Mouse (Mus musculus): ENCODE results near the gene Dlg2.

Gene Dlg2

DNA sequence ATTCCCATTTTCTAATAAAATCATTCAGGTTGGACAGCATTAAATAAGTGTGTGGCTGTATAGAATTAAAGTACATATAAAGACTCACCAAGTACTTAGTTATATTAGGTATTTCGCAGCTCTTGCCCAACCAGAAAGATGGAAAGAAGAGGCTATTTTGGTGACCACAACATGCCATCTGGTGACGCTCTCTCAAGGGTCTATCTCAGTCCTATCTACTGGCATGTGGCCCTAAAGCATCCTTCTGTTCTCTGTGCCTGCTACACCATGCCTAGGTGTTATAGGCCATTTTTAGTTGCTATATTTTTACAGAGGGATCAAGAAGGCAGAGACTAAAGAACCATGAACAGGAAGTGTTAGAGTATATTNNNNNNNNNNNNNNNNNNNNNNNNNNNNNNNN, 1629.5 kb downstream of the Dlg2 start:
- DNase-seq: no peak

GRCm38 (mm10) chr7:92113065-92113464, 1636.6 kb downstream of the Dlg2 start:
- no peak for DNase-seq

GRCm38 (mm10) chr7:92115237-92115871, 1638.9 kb downstream of the Dlg2 start:
- DNase-seq: no peak

GRCm38 (mm10) chr7:92123276-92123675, 1646.8 kb downstream of the Dlg2 start:
- DNase-seq: no peak

DNA sequence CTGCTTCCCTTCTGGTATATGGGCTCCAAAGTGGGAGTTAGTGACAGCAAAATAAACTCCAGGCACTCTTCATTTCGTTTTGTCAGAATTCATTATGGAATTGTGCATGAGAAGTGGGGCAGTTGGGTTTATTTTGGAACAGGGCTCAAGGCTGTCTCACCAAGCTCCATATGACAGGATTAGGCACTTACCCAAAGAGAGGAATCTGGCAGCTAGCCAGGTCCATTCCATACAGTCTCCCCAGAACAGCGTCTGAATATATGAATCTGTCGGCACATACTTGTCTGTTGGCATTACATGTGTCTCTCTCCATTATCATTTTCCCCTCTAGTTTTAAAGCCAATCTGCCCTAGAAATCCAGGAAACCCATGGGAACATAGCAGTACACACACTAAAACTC, 1649.4 kb downstream of the Dlg2 start:
- no peak for DNase-seq

DNA sequence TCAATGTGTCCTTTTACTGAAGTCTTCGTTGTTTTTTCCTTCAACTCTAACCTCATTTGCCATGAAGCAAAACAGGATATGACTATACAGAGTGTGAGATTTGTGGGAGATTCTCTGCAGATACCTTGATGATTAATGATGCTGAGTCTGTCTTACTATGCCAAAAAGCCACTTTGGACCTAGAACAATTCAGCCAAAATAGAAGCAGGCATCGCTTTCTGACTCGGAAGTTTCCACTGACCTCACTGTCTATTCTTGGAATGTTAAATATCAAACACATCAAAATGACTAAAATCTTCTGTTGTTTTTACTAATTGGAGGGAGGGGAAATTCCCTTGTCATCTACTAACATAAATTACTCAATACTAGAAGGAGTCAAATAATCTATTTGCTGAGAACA, 1657.8 kb downstream of the Dlg2 start:
- DNase-seq: no peak

GRCm38 (mm10) chr7:92135624-92136023, 1659.2 kb downstream of the Dlg2 start:
- DNase-seq: no peak

- no peak for DNase-seq
These were observed 1663.8 kb downstream of the Dlg2 start for GRCm38 (mm10) chr7:92140051-92140817.

DNA sequence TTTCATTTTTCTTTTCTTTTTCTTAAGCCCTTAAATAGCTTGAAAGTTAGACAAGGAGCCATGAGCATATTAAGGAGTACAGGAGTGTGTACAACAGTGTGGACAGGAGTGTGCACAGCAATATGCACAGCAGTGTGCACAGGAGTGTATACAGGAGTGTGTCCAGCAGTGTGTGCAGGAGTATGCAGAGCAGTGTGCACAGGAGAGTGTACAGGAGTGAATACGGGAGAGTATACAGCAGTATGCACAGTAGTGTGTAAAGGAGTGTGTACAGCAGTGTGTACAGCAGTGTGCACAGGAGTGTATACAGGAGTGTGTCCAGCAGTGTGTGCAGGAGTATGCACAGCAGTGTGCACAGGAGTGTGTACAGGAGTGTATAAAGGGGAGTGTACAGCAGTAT, 1671.0 kb downstream of the Dlg2 start:
- DNase-seq: no peak

DNA sequence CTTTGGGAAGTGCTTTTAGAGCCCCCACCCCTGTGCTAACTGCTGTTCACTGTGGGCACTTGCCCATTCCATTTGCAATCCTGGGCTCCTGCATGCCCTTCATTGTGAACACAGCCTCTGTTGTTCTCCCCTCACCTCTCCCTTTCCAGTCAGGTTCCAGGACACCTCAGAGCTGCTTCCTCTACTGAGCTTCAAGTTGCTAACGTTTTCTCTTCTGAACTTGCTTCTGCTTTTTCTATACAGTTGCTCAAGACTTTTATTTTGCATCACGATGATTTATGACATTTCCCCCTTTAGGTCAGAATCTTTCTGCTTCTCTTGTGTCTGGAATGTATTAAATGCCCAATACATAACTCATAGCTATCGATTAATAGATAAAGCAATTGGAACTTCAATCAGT, 1674.3 kb downstream of the Dlg2 start:
- no peak for DNase-seq

GRCm38 (mm10) chr7:92154603-92155002, 1678.1 kb downstream of the Dlg2 start:
- DNase-seq: no peak

- DNase-seq: no peak
These were observed 1686.7 kb downstream of the Dlg2 start for GRCm38 (mm10) chr7:92163150-92163549.

DNA sequence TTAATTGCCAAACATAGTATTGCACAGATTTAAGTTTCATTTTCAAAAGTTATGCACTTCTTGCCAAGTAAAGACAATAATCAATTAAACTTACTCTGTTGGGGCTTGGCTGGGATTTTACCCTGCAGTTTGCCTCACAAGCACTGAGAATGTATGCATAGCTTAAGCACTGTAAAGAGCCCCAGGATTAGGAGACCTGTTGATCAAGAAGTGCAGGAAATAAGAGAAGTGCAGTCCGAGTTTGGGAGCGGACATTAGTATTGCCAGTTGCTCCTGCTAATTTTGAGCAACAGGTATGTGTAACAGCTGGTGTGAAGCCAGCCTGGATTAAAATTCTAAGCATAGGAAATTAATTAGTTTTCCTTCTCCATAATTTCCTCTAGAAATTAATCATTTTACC, 1687.8 kb downstream of the Dlg2 start:
- no peak for DNase-seq

- no peak for DNase-seq
These were observed 1688.5 kb downstream of the Dlg2 start for GRCm38 (mm10) chr7:92164875-92165518.

DNA sequence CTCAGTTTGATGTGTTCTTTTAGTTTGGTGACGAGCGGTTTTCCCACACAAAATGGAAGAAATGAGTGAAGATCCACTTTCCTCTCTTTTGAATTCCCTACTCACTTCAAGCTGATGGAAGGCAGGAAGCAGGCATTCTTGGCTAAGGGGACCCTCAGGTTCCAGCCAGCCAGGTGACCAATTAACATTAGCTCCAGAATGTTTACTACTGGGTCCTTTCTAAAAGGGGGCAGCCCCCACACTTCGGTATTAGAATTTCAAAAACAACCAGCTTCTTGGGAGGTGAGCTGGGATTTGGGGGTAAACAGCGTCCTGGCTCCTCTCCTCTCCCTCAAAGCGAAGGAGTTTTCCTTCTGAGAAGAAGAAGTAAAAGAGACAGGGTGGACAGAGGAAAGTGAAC, 1703.6 kb downstream of the Dlg2 start:
- DNase-seq: no peak

DNA sequence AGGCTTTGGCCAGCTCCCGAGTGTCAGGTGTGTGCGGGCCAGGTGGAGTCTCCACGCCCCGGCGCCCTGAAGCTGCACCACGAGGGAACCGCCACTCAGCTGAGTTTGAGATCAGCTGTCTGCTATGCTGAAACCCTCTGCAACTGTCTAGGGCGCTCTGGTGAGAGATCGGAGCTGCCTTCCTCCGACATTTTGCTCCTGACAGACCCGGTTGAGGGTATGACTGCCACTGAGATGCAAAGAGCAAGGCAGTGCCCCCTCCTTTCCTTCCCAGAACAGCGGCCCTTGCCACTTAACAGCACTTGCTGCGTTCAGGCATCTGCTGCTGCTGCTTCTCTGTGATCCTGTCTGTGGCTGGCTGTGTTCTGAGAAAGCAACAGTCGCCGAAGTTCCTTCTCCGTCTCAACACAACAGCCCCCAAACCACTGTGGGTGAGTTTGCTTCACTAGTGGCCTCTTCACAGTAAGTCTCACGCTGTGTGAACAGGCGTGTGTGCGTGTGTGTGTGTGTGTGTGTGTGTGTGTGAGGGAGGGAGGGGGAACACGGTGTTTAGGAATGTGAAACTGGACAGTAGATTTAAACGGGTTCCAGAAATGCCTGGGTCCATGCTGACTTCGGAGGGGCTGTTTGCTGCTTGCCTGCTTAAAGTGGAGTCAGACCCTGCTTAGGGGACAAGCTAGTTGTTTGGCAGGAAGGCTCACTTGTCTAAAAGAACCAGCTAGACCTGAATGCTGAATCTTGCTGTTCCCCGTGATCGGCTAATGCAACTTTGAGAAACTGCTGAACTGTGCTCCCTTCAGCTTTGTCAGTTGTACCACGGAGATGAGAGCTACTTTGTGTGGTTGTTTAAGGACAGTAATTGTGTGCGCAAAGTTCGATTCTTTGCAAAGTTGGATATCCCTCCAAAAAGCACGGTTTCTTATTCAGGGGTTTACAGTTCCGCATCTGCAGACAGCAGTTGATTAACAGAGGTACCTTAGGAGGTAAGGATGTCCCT, 1704.4 kb downstream of the Dlg2 start:
- DNase-seq: peak; percentile 0

DNA sequence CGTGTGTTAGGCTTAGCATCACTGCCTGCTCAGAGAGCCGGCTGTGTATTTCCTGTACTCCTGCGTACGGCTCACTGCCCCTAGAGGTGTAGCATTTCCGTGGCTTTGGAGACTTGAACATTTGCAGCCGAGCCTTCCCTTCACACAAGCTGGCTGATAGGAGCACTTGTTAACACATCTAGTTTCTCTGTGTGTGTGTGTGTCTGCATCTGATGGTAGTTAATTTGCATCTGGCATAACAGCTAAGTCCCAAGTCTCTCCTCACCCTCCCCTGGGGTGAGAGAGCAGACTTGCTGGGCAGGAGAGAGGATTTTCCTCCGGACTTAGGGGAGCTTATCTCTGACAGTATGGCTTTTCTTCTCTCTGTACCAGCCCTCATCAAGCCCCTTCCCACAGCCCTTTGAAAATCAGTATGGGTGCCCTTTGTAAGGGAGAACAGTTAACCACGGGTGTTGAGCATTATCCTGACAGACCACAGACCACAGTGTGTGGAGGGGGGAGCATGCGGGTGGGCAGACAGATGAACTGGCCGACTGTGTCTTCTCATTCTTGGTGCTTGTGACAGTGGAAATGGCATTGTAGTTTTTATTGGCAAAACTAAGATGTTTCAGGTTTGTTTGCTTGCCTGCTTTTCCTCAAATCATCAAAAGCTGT, 1705.6 kb downstream of the Dlg2 start:
- no peak for DNase-seq

- no peak for DNase-seq
These were observed 1708.0 kb downstream of the Dlg2 start for GRCm38 (mm10) chr7:92184371-92185059.

DNA sequence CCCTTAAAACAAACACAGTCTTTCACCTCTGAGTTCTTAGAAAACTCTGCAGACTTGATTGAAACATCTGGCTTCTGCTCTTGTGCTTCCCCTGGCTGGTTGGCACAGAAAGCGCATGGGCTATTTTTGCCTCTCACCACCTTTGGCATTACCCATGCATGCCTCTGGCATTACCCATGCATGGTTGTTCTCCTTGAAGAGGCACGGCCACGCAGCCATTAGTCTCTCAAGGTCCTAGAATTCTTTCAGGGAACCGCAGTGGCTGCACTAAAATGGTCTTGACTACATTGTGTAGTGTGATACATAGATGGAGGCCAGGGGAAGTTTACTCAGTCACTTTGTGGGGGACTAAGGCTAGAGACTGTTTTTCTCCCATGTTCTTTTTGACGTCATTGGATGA, 1709.9 kb downstream of the Dlg2 start:
- DNase-seq: no peak

GRCm38 (mm10) chr7:92189149-92189548, 1712.7 kb downstream of the Dlg2 start:
- no peak for DNase-seq

DNA sequence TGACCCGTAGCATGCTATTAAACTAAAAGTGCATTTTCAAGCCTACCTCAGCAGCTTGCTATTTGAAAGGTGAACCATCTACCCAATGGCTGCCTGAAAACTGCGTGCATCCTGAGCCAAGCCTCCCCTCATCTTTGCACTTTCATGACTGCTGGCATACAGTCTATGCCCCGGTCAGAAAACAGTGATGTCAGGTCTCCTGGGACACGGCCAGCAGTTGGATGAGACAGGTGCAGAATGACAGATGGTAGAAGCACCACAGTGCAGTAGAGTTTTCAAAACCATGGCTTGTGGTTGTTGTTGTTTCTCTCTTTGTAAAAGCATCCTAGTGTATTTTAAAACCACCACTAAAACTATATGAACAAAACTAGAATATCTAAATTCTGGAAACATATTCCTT, 1719.5 kb downstream of the Dlg2 start:
- DNase-seq: no peak

- no peak for DNase-seq
These were observed 1721.1 kb downstream of the Dlg2 start for GRCm38 (mm10) chr7:92197621-92198020.
